Mouse (Mus musculus): Measurements from ENCODE around the gene Dzip1. TPM values are rescaled to one million over a fixed set of nuclear protein-coding genes. Genes with fewer than 3 reads are reported as not detected.

Dzip1 gene
- polyA plus RNA-seq, 1 experiment from 2014 or later: 19.7 TPM

DNA sequence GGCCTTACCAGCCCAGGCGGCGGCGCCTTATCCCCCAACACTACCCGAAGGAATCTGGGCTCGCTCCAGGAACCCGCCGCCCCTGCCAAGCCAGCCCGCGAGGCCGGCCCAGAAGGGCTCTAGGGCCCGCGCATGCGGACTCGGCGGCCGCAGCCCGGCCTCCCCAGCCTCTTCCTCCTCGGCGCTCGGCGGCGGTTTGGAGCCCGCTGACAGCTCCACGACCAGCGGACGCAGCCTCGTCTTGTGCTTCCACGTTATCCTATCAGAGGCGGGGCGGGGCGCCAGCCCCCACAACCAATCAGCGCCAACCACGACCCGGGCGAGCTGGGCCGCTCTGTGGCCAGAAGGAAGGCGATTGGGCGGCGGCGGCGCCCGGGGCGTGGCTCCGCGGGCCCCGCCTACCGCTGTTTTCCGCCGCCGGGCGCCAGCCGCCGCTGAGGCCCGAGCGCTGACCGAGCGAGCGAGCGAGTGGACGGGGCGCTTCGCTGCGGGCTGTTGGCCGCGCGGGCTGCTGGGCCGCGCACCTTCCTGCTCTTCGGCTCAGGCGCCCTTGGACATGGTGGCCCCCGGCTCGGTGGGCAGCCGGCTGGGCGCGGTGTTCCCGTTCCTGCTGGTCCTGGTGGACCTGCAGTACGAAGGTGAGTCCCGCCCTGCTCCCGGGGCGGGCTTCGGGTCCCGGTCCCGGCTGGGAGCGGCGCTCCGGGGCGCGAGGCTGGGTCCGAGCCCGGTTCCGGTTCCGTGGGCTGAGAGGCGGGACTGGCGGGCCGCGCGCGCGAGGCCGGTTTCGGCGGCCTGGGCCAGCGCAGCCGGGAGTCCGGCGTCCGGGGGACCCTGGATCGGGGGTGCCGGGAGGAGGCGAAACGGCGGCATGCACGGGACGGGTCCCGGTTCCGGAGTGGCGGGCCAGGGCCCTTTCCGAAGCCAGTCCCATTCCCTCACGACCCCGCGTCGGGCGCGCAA is 12.6 kb upstream of the Dzip1 start, which contains the start of gene Dnajc3:
Gene Dnajc3 (plus strand): TSS at position 444 of the 960 bp plus-strand sequence.
- peaks cover 43% of the 10 kb centered on the region for H3K4me1 ChIP-seq (replicated peaks)
- H3K27me3 ChIP-seq (ENCODE audit: insufficient read depth, poor library complexity, severe bottlenecking): no peaks in the 10 kb centered on the region
- H3K4me3 ChIP-seq: peak within 1 kb of the TSS; percentile 99
- no peaks in the 10 kb centered on the region for H3K9me3 ChIP-seq
- peak; percentile 100 for DNase-seq (ENCODE audit: low spot score)
- H3K27ac ChIP-seq: peak within 1 kb of the TSS; percentile 97
- WGBS: under 1% methylated on average over 124 of the region's 124 CpGs
- H3K36me3 ChIP-seq: no peaks in the 10 kb centered on the region

DNA sequence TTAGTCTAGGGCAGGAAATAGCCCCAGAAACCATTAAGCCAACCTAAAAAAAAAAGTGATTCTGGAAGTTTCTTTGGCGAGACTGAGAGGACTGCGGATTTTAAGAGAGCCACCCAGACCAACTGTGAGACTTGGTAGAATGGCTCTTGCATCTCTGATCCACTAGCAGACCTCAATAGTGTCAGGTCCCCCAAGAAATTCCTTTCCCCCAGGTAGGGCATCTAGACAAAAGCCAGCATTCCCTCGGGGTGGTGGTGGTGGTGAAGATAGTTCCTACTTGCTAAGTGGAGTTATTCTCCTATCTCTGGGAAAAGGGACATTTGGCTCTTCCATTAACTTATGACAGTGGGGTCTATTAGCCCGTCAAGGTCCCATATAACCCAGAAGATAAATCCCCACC is 11.7 kb upstream of the Dzip1 start:
- Histone ChIP-seq H3K9me3 (no peaks in the 10 kb centered on the region), H3K4me3 (peak overlapping the region; percentile 99), H3K4me1 (replicated peaks) (peaks cover 39% of the 10 kb centered on the region), H3K27me3 (ENCODE audit: insufficient read depth, poor library complexity, severe bottlenecking) (no peaks in the 10 kb centered on the region), H3K36me3 (no peaks in the 10 kb centered on the region), H3K27ac (peak overlapping the region; percentile 97)
- WGBS: 31% methylated on average over 4 of the region's 4 CpGs
- no peak for DNase-seq (ENCODE audit: low spot score)

DNA sequence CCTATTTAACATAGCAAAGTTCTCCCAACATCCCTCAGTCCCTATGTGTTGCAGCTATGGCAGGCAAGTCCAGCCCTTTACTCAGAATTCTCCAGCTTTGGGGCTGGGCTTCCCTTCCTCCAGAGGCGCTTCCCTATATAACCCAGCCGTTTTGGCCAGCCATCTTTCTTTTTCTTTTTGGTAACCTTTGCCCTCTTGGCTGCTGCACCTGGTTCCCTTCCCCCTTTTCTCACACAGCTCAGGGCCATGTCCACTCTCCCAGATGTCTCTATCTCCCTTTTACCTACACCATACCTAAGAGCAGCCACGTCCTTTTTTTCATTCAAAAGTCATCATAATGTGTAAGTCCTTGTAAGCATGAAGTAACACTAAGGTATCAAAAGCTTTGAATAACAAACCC is 11.0 kb upstream of the Dzip1 start:
- Histone ChIP-seq H3K27me3 (ENCODE audit: insufficient read depth, poor library complexity, severe bottlenecking) (no peaks in the 10 kb centered on the region), H3K36me3 (no peaks in the 10 kb centered on the region), H3K9me3 (no peaks in the 10 kb centered on the region), H3K4me3 (no peak overlapping the region), H3K27ac (no peak overlapping the region), H3K4me1 (replicated peaks) (peaks cover 36% of the 10 kb centered on the region)
- no peak for DNase-seq (ENCODE audit: low spot score)
- 60% methylated on average over 3 of the region's 3 CpGs for WGBS

DNA sequence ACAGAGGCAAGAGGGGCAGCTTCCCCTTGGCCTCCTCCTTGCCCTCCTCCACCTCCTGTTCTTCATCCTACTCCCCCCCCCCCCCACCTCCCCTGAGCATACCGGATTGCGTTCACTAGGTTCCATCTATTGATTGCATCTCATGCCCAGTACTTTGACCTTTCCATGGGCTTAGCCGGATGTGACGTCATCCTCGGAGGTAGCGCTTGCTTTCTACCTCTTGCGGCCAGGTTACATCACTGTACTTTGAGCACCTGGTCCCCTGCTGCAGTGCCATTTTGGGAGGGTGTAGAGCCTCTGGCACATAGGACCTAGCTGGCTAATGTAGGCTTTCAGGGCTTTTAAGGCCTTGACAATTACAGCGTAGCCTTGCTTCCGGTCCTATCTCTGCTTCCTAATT is 9.4 kb upstream of the Dzip1 start:
- DNase-seq (ENCODE audit: low spot score): no peak
- Histone ChIP-seq H3K4me1 (replicated peaks) (peaks cover 26% of the 10 kb centered on the region), H3K9me3 (no peaks in the 10 kb centered on the region), H3K4me3 (no peak overlapping the region), H3K27me3 (ENCODE audit: insufficient read depth, poor library complexity, severe bottlenecking) (no peaks in the 10 kb centered on the region), H3K27ac (no peak overlapping the region), H3K36me3 (no peaks in the 10 kb centered on the region)
- 87% methylated on average over 9 of the region's 9 CpGs for WGBS

DNA sequence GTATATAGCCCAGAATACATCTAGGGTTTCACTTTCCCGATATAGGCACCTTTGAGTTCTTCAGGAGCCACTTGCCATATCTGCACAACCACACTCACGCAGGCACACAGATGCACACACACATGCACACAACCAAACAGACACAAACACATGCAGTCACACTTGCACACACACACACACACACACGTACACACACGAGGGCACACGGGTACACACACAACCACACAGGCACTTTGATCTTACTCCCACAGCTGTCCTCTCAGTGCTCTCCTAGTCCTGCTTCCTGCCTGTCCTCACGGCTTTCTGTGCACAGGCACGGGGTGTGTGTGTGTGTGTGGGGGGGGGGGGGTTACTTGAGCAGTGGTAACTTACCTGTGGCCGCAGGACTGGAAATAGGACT is 7.7 kb upstream of the Dzip1 start:
- H3K4me1 ChIP-seq (replicated peaks): peaks cover 14% of the 10 kb centered on the region
- H3K27me3 ChIP-seq (ENCODE audit: insufficient read depth, poor library complexity, severe bottlenecking): no peaks in the 10 kb centered on the region
- H3K27ac ChIP-seq: peak overlapping the region; percentile 23; the same call in 1 of the 2 replicates
- no peaks in the 10 kb centered on the region for H3K36me3 ChIP-seq
- H3K4me3 ChIP-seq: no peak overlapping the region
- H3K9me3 ChIP-seq: no peaks in the 10 kb centered on the region
- DNase-seq (ENCODE audit: low spot score): no peak
- 74% methylated on average over 8 of the region's 8 CpGs for WGBS

DNA sequence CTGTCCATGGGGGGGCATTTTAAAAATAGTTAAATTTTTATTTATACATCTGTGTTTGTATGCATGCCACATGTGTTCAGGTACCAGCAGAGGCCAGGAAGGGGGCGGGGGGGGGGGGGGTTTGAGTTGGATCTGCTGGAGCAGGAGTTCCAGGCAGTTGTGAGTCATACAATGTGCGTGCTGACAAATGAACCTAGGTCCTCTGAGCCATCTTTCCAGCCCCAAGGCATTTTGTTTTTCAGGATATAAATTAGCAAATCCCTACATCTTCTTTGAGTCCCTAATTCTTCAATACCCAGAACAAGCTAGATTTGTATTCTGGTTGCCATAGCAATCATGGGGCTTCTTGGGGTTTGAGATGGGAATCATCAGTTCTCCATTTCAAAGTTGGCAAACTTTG is 5.9 kb upstream of the Dzip1 start:
- 84% methylated on average over 2 of the region's 2 CpGs for WGBS
- Histone ChIP-seq H3K27me3 (ENCODE audit: insufficient read depth, poor library complexity, severe bottlenecking) (peaks cover 8% of the 10 kb centered on the region; the same call in 1 of the 2 replicates), H3K4me3 (no peak overlapping the region), H3K4me1 (replicated peaks) (no peaks in the 10 kb centered on the region), H3K27ac (no peak overlapping the region), H3K36me3 (no peaks in the 10 kb centered on the region), H3K9me3 (no peaks in the 10 kb centered on the region)
- no peak for DNase-seq (ENCODE audit: low spot score)

DNA sequence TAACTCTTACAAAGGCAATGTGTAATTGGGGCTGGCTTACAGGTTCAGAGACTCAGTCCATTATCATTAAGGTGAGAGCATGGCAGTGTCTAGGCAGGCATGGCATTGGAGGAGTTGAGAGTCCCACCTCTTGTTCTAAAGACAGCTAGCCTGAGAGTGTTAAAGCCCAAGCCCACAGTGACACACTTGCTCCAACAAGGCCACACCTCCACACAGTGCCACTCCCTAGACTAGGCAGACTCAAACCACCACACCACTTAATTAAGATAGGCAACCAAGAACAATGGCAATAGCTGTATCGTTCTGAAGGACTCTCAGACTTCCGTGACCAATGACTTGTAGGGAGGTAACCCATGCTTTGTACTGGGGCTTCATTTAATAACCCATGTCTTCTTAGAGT is 5.5 kb upstream of the Dzip1 start:
- H3K27me3 ChIP-seq (ENCODE audit: insufficient read depth, poor library complexity, severe bottlenecking): peaks cover 8% of the 10 kb centered on the region; the same call in 1 of the 2 replicates
- no peak overlapping the region for H3K4me3 ChIP-seq
- H3K27ac ChIP-seq: no peak overlapping the region
- H3K4me1 ChIP-seq (replicated peaks): peaks cover 3% of the 10 kb centered on the region
- DNase-seq (ENCODE audit: low spot score): no peak
- 68% methylated on average over 2 of the region's 2 CpGs for whole genome bisulfite sequencing
- no peaks in the 10 kb centered on the region for H3K9me3 ChIP-seq
- no peaks in the 10 kb centered on the region for H3K36me3 ChIP-seq

DNA sequence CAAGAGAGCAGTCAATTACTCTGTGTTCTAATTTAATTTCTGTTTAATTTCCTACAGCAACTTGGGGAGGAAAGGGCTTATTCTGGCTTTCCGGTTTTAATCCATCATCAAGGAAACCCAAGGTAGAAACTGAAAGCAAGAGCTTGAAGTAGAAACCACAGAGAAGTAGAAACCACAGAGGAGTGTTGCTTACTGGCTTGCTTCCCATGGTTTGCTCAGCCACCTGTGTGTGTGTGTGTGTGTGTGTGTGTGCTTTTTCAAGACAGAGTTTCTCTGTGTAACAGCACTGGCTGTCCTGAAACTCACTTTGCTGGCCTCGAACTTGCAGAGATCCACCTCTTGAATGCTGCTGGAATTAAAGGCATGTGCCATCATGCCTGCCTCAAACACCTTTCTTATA is 4.5 kb upstream of the Dzip1 start:
- H3K9me3 ChIP-seq: no peaks in the 10 kb centered on the region
- 89% methylated on average over 2 of the region's 2 CpGs for WGBS
- peaks cover 8% of the 10 kb centered on the region; the same call in 1 of the 2 replicates for H3K27me3 ChIP-seq (ENCODE audit: insufficient read depth, poor library complexity, severe bottlenecking)
- H3K36me3 ChIP-seq: no peaks in the 10 kb centered on the region
- H3K4me1 ChIP-seq (replicated peaks): peaks cover 13% of the 10 kb centered on the region
- no peak overlapping the region for H3K27ac ChIP-seq
- no peak overlapping the region for H3K4me3 ChIP-seq
- no peak for DNase-seq (ENCODE audit: low spot score)

DNA sequence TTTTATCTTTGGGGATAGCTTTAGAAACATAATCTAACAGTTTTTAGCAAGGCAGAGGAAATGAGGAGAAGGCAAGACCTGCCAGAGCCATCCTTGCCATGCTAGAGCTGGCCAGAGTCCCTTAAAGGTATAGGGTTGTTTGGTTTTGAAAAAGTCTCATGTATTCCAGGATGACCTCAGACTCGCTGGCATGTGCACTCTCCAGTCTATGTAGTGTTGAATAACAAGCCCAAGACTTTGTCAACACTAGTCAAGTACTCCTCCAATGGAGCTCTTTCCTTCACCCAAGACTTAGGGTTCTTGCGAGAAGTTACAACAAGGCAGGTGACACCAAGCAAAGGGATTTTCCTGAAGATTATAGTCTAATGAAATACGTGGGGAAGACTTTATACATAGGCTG is 3.3 kb upstream of the Dzip1 start:
- 88% methylated on average over 3 of the region's 3 CpGs for WGBS
- peaks cover 11% of the 10 kb centered on the region for H3K27me3 ChIP-seq (ENCODE audit: insufficient read depth, poor library complexity, severe bottlenecking)
- no peak overlapping the region for H3K4me3 ChIP-seq
- no peak overlapping the region for H3K27ac ChIP-seq
- no peak for DNase-seq (ENCODE audit: low spot score)
- H3K36me3 ChIP-seq: no peaks in the 10 kb centered on the region
- no peaks in the 10 kb centered on the region for H3K9me3 ChIP-seq
- H3K4me1 ChIP-seq (replicated peaks): peaks cover 26% of the 10 kb centered on the region

DNA sequence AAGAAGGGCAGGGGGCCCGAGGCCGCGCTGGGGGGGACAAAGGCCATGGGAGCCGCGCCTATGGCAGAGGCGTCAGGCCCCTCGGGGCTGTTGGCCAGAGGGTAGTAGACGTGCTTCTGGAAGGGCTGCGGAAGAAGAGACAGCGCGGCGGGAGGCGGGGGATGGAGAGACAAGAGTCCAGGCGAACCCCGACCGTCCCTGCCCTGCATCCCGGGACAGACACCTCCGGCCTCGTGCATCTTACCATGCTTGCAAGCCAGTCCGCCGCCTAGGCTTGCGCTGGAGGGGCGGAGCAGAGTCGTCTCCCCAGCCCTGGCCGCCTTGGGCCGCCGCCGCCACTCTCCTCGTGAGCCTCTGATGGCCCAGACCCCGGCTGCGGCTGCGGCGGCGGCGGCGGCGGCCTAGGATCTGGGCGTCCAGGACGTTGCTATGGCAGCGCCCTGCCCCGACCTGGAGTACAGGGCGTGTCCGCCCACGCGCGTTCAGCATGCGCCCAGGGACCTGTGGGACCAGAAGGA is 2.5 kb downstream of the Dzip1 start:
- DNase-seq (ENCODE audit: low spot score): peak; percentile 73
- 1% methylated on average over 47 of the region's 47 CpGs for WGBS
- H3K27me3 ChIP-seq (ENCODE audit: insufficient read depth, poor library complexity, severe bottlenecking): peaks cover 37% of the 10 kb centered on the region
- peak overlapping the region; percentile 74 for H3K27ac ChIP-seq
- peaks cover 37% of the 10 kb centered on the region for H3K36me3 ChIP-seq
- H3K9me3 ChIP-seq: no peaks in the 10 kb centered on the region
- H3K4me3 ChIP-seq: peak overlapping the region; percentile 81
- peaks cover 46% of the 10 kb centered on the region for H3K4me1 ChIP-seq (replicated peaks)

DNA sequence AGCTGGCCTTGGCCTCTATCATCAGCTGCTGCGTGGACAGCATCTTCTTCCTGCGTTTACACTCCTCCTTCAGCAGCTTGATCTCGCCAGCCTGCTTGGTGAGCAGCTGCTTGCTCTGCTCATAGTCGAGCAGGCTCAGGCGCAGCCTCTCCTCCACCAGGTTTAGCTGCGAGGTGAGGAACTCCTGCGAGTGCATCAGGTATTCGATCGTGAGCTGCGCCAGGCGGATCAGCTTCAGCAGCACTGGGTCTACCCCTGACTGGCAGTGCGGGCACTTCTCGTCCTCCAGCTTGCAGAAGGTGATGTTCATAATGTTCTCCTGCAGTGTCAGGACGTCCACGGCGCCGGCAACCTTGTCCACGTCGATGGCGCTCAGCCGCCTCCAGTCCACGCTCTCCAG is 3.0 kb downstream of the Dzip1 start:
- peaks cover 42% of the 10 kb centered on the region for H3K36me3 ChIP-seq
- peaks cover 46% of the 10 kb centered on the region for H3K4me1 ChIP-seq (replicated peaks)
- no peaks in the 10 kb centered on the region for H3K9me3 ChIP-seq
- DNase-seq (ENCODE audit: low spot score): no peak
- 19% methylated on average over 22 of the region's 22 CpGs for WGBS
- H3K4me3 ChIP-seq: peak overlapping the region; percentile 81
- peak overlapping the region; percentile 74 for H3K27ac ChIP-seq
- peaks cover 37% of the 10 kb centered on the region for H3K27me3 ChIP-seq (ENCODE audit: insufficient read depth, poor library complexity, severe bottlenecking)

DNA sequence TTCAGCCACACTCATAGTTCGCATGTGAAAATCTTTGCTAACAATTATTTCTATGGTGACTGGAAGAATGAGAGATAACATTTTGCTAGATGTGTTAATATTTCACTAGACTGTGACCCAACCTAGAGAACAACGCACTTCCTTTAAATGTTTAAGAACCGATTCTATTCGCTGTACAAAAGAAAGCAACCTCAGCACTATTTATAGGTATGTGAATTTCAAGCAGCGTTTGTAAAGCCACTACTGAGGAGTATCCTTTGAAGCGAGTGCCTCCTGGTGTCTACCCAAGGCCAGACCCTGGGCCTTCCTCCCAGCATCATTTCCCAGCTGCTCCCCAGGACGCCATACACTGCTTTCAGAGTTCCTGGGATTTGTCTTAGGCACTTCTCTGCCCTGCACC is 4.6 kb downstream of the Dzip1 start:
- DNase-seq (ENCODE audit: low spot score): no peak
- no peak overlapping the region for H3K27ac ChIP-seq
- WGBS: 61% methylated on average over 7 of the region's 7 CpGs
- no peak overlapping the region for H3K4me3 ChIP-seq
- no peaks in the 10 kb centered on the region for H3K9me3 ChIP-seq
- H3K27me3 ChIP-seq (ENCODE audit: insufficient read depth, poor library complexity, severe bottlenecking): peaks cover 30% of the 10 kb centered on the region
- peaks cover 56% of the 10 kb centered on the region for H3K36me3 ChIP-seq
- peaks cover 42% of the 10 kb centered on the region for H3K4me1 ChIP-seq (replicated peaks)

DNA sequence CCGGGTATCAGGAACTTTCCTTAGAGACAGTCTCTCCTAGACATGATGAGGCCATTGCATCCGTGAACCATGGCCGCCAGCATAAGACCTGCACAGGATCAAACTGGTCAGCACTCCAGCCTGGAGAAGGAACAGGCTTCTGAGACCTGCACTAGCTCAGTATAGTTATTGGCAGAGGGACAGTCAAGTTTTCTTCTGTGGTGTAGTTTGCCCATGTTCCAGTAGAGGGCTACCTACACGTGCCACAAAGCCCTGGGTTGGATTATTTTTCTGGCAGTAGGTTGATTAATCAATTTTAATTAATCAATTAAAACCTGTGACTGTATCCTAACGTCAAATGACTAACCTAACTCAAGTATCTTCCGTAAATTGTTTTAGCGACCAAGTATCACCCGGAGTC is 6.2 kb downstream of the Dzip1 start:
- Histone ChIP-seq H3K4me3 (no peak overlapping the region), H3K9me3 (no peaks in the 10 kb centered on the region), H3K4me1 (replicated peaks) (peaks cover 25% of the 10 kb centered on the region), H3K36me3 (peaks cover 72% of the 10 kb centered on the region), H3K27ac (no peak overlapping the region), H3K27me3 (ENCODE audit: insufficient read depth, poor library complexity, severe bottlenecking) (peaks cover 30% of the 10 kb centered on the region)
- DNase-seq (ENCODE audit: low spot score): no peak
- 73% methylated on average over 8 of the region's 8 CpGs for WGBS

All from hindbrain, embryonic 10.5 days (tissue).